Mouse (Mus musculus) forebrain, embryonic 12.5 days (tissue): ENCODE measurements around the gene Nrg3. TPM values are rescaled to one million over a fixed set of nuclear protein-coding genes. Genes with fewer than 3 reads are reported as not detected.

Experiments used
- ATAC-seq: fragments of 200-750 bp; cut with Nextera tagmentation; 2 replicates; pipeline ENCODE4 v1.8.0; 2017; ENCODE audit warnings: moderate TSS enrichment; ENCODE audit not compliant: low FRiP score
- H3K27ac ChIP-seq: fragments of 300-500 bp; sonication (generic); 2 replicates; pipeline ENCODE4 v1.5.1; 2016; ENCODE audit warnings: mild to moderate bottlenecking
- H3K27me3 ChIP-seq: fragments of 300-500 bp; sonication (generic); 2 replicates; pipeline ENCODE4 v1.6.1; 2016; ENCODE audit warnings: mild to moderate bottlenecking
- H3K36me3 ChIP-seq: fragments of 300-500 bp; sonication (generic); replicated peaks from 2 replicates; pipeline ENCODE4 v1.6.1; 2016; ENCODE audit warnings: mild to moderate bottlenecking
- H3K4me1 ChIP-seq: fragments of 300-500 bp; sonication (generic); 2 replicates; pipeline ENCODE4 v1.6.1; 2016
- H3K4me2 ChIP-seq: fragments of 300-500 bp; sonication (generic); 2 replicates; pipeline ENCODE4 v1.6.1; 2016; ENCODE audit warnings: mild to moderate bottlenecking, moderate library complexity
- H3K4me3 ChIP-seq: fragments of 300-500 bp; sonication (generic); replicated peaks from 2 replicates; pipeline ENCODE4 v1.5.1; 2016; ENCODE audit warnings: mild to moderate bottlenecking
- H3K9ac ChIP-seq: fragments of 300-500 bp; sonication (generic); 2 replicates; pipeline ENCODE4 v1.6.1; 2016; ENCODE audit warnings: mild to moderate bottlenecking
- H3K9me3 ChIP-seq: fragments of 300-500 bp; sonication (generic); 2 replicates; pipeline ENCODE4 v1.6.1; 2016
- WGBS: fragments of 180-500 bp; shearing (Covaris S2); methylation state at CpG from one replicate; pipeline ENCODE4 v1.1.7; 2016; 5-methylcytosine and 5-hydroxymethylcytosine counted together
- polyA plus RNA-seq: library from polyadenylated mRNA; unstranded; fragments of >200 nt; fragmentation: Nextera tagmentation; extraction: Ambion mirVana; gene quantifications from 2 replicates; pipeline ENCODE4 v1.2.1, GENCODE M21; 2016

Gene Nrg3
- 2.7 and 3.7 TPM in 2 replicates for polyA plus RNA-seq

GRCm38 (mm10) chr14:39472790-39473761 lies at the start of gene Nrg3:
Gene Nrg3 (minus strand): TSS chr14:39473088.
- Histone ChIP-seq H3K4me1 (peaks cover 12% of the 10 kb centered on the region), H3K36me3 (no peaks in the 10 kb centered on the region), H3K4me3 (peak within 1 kb of the TSS; percentile 70), H3K27me3 (peaks cover 48% of the 10 kb centered on the region), H3K9me3 (no peaks in the 10 kb centered on the region), H3K4me2 (peak within 1 kb of the TSS; percentile 86), H3K27ac (peak within 1 kb of the TSS; percentile 74), H3K9ac (peak within 1 kb of the TSS; percentile 71)
- peak; percentile 78 for ATAC-seq
- WGBS, result under 1% methylated on average over 78 of the region's 121 CpGs

GRCm38 (mm10) chr14:39508956-39509355 lies 36.1 kb upstream of the Nrg3 start:
- 90% methylated on average over 1 of the region's 1 CpGs for WGBS

GRCm38 (mm10) chr14:39473771-39474211 lies 903 bp upstream of the Nrg3 start:
- Histone ChIP-seq H3K9me3 (no peaks in the 10 kb centered on the region), H3K27me3 (peaks cover 48% of the 10 kb centered on the region), H3K36me3 (no peaks in the 10 kb centered on the region), H3K9ac (peak overlapping the region; percentile 71), H3K27ac (peak overlapping the region; percentile 74; the same call in 1 of the 2 replicates), H3K4me1 (peaks cover 12% of the 10 kb centered on the region), H3K4me3 (peak overlapping the region; percentile 70), H3K4me2 (peak overlapping the region; percentile 86)
- WGBS, result under 1% methylated on average over 27 of the region's 27 CpGs
- ATAC-seq, result peak; percentile 37

More at GRCm38 (mm10) chr14:39508956-39509355, 36.1 kb upstream of the Nrg3 start:
- no peaks in the 10 kb centered on the region for H3K4me1 ChIP-seq
- H3K27ac ChIP-seq, result no peak overlapping the region
- no peak overlapping the region for H3K4me2 ChIP-seq
- no peak overlapping the region for H3K4me3 ChIP-seq
- ATAC-seq, result no peak
- H3K36me3 ChIP-seq, result no peaks in the 10 kb centered on the region
- H3K9ac ChIP-seq, result no peak overlapping the region
- no peaks in the 10 kb centered on the region for H3K27me3 ChIP-seq
- H3K9me3 ChIP-seq, result no peaks in the 10 kb centered on the region

DNA sequence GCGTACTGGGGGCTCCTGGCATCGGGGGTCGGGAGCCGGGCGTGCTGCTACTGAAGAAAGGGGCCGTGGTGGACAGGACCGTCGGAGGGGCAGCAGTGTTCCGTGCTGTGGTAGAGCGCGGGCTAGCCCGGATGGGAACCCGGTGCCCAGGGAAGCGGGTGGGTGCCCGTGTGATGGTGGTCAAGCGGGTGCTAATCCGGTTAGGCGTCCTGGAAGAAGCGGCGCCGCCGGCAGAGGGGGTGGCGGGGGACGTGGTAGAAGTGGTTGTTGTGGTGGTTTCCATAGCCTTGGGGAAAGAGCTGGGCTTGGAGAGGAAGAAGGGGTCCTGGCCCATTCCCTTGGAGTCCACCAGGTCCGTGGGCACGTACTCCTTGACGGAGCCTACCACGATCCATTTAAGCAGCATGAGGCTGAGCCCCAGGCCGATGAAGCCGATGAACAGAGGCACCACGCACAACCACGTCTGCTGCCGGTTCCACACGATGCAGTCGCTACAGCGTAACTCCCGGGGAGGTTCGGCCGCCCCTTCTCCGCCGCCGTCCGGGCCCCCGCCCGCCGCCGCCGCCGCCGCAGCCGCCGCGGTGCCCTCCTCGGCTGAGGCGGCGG lies 639 bp downstream of the Nrg3 start:
- peak; percentile 43 for ATAC-seq
- Histone ChIP-seq H3K4me2 (peak overlapping the region; percentile 86), H3K4me1 (peaks cover 12% of the 10 kb centered on the region), H3K36me3 (no peaks in the 10 kb centered on the region), H3K27ac (peak overlapping the region; percentile 59; the same call in 1 of the 2 replicates), H3K9ac (peak overlapping the region; percentile 71), H3K9me3 (no peaks in the 10 kb centered on the region), H3K4me3 (peak overlapping the region; percentile 70), H3K27me3 (peaks cover 48% of the 10 kb centered on the region)
- 1% methylated on average over 56 of the region's 56 CpGs for whole genome bisulfite sequencing

DNA sequence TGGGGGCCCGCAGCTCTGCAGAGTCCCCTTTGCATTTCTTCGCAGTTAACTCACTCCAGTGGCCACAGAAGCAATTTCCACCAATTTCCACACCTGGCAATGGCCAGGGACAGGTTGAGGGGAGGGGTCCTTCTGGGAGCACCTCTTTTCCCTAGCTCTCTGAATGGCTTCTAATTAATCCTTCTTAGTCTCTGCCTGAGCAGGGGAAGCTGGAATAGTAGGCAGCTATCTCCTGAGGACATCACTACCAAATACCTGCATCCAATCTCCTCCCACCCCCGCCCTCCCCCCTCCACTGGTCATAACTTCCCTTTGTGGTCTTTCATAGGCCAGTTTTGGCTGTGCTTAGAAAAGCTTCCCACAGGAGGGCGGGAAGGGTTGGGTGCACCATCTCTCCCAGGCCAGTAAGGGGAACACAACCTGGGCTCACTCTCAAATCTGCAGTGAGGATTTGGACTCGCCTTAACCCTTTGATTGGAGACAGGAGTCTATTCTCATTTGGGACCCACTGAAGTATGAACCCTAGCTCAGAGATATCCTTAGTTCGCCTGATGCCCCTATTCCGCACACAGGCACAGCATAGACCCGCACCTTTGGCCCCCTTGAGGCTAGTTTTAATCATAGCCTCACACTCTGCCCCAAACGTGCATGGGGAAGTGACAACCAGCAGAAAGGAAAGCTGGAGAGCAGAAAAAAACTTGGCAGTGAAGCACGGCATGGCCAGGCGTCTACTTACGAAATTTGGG lies 1.5 kb downstream of the Nrg3 start:
- peaks cover 48% of the 10 kb centered on the region for H3K27me3 ChIP-seq
- H3K4me3 ChIP-seq, result peak overlapping the region; percentile 70
- H3K4me1 ChIP-seq, result peaks cover 12% of the 10 kb centered on the region
- no peaks in the 10 kb centered on the region for H3K9me3 ChIP-seq
- 2% methylated on average over 12 of the region's 12 CpGs for WGBS
- peak; percentile 40; the same call in 1 of the 2 replicates for ATAC-seq
- no peaks in the 10 kb centered on the region for H3K36me3 ChIP-seq
- no peak overlapping the region for H3K27ac ChIP-seq
- H3K4me2 ChIP-seq, result peak overlapping the region; percentile 86
- H3K9ac ChIP-seq, result peak overlapping the region; percentile 71; the same call in 1 of the 2 replicates

- H3K27ac ChIP-seq, result no peak overlapping the region
- no peaks in the 10 kb centered on the region for H3K4me1 ChIP-seq
- ATAC-seq, result no peak
- H3K9ac ChIP-seq, result no peak overlapping the region
- 87% methylated on average over 1 of the region's 1 CpGs for WGBS
- H3K4me3 ChIP-seq, result no peak overlapping the region
- no peak overlapping the region for H3K4me2 ChIP-seq
- no peaks in the 10 kb centered on the region for H3K9me3 ChIP-seq
- no peaks in the 10 kb centered on the region for H3K27me3 ChIP-seq
- H3K36me3 ChIP-seq, result no peaks in the 10 kb centered on the region
Measured at GRCm38 (mm10) chr14:39445501-39445900, 27.4 kb downstream of the Nrg3 start.

DNA sequence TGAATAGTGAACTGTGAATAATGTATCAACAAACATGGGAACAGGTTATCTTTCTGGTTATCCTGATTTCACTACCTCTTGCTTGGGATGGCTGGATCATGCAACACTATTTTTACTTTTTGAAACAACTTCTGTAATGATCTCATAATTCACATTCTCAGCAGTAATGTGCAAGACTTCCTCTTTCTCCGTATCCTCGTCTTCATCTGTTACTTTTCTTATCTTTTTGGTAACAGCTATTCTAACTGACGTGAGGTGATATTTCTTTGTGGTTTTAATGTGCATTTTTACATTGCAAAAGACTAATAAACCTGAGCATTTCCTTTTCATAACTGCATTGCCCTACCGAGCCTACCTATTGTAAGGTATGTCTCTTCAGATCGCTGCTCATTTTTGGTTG lies 44.4 kb downstream of the Nrg3 start:
- H3K9ac ChIP-seq, result no peak overlapping the region
- no peaks in the 10 kb centered on the region for H3K4me1 ChIP-seq
- H3K27me3 ChIP-seq, result no peaks in the 10 kb centered on the region
- no peaks in the 10 kb centered on the region for H3K36me3 ChIP-seq
- ATAC-seq, result no peak
- H3K9me3 ChIP-seq, result no peaks in the 10 kb centered on the region
- H3K27ac ChIP-seq, result no peak overlapping the region
- 89% methylated on average over 5 of the region's 5 CpGs for WGBS
- no peak overlapping the region for H3K4me2 ChIP-seq
- no peak overlapping the region for H3K4me3 ChIP-seq

- H3K27ac ChIP-seq, result no peak overlapping the region
- ATAC-seq, result peak; percentile 39; the same call in 1 of the 2 replicates
Measured at GRCm38 (mm10) chr14:39421874-39422273, 51.0 kb downstream of the Nrg3 start.

DNA sequence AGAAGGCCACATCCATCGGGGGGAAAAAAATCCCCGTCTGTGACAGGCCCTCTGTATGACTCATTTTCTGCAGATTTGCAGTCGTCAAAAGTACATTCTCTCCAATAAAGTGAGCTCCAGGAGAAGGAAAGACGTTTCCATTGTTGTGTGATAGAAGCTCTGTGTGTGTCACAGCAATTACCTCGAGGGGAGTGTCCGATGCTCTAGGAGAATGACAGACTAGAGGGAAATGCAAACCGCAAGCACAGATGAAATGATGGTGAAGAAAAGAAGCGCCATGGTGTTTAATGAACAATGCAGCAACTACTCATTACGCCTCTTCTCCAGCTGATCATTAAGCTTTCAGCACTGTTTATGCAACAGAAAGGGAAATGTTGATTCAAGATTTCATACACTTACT lies 59.6 kb downstream of the Nrg3 start:
- 32% methylated on average over 9 of the region's 9 CpGs for WGBS
- no peak overlapping the region for H3K27ac ChIP-seq

More at GRCm38 (mm10) chr14:39421874-39422273, 51.0 kb downstream of the Nrg3 start:
- WGBS, result 14% methylated on average over 1 of the region's 1 CpGs
- no peaks in the 10 kb centered on the region for H3K27me3 ChIP-seq
- no peaks in the 10 kb centered on the region for H3K9me3 ChIP-seq
- 0 out of 2 replicates have a peak, but pooled peaks cover 5% of the 10 kb centered on the region for H3K4me1 ChIP-seq
- H3K9ac ChIP-seq, result no peak overlapping the region
- H3K4me3 ChIP-seq, result no peak overlapping the region
- no peak overlapping the region for H3K4me2 ChIP-seq
- H3K36me3 ChIP-seq, result no peaks in the 10 kb centered on the region

DNA sequence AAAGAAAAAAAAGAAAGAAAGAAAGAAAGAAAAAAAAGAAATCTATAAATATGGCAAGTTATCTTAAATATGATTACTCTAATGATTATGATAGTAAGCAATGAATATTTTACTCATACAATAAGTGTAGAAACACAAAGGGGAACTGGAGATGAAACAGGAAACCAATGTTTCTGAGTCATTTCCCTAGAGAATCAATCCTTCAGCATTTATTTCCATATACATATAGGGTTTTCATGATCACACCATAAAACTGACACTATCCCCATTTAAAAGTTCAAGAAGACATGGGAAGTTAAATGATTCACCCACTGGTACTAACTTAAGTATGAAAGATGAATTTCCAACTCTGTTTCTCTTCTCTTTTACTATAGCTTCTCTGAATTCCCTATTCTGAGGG lies 86.0 kb downstream of the Nrg3 start:
- Histone ChIP-seq H3K27ac (no peak overlapping the region), H3K4me3 (no peak overlapping the region), H3K9ac (no peak overlapping the region), H3K9me3 (no peaks in the 10 kb centered on the region), H3K4me2 (no peak overlapping the region), H3K27me3 (no peaks in the 10 kb centered on the region), H3K4me1 (no peaks in the 10 kb centered on the region), H3K36me3 (no peaks in the 10 kb centered on the region)
- no peak for ATAC-seq

More for the DNA sequence above, 59.6 kb downstream of the Nrg3 start:
- Histone ChIP-seq H3K27me3 (no peaks in the 10 kb centered on the region), H3K4me3 (no peak overlapping the region), H3K4me1 (no peaks in the 10 kb centered on the region), H3K9ac (no peak overlapping the region), H3K9me3 (no peaks in the 10 kb centered on the region), H3K36me3 (no peaks in the 10 kb centered on the region), H3K4me2 (no peak overlapping the region)
- peak; percentile 67 for ATAC-seq

GRCm38 (mm10) chr14:39381321-39381720 lies 91.6 kb downstream of the Nrg3 start:
- no peak overlapping the region for H3K9ac ChIP-seq
- no peaks in the 10 kb centered on the region for H3K36me3 ChIP-seq
- H3K9me3 ChIP-seq, result no peaks in the 10 kb centered on the region
- no peak overlapping the region for H3K4me2 ChIP-seq
- no peak overlapping the region for H3K4me3 ChIP-seq
- no peak for ATAC-seq
- no peaks in the 10 kb centered on the region for H3K27me3 ChIP-seq
- no peaks in the 10 kb centered on the region for H3K4me1 ChIP-seq
- H3K27ac ChIP-seq, result no peak overlapping the region

DNA sequence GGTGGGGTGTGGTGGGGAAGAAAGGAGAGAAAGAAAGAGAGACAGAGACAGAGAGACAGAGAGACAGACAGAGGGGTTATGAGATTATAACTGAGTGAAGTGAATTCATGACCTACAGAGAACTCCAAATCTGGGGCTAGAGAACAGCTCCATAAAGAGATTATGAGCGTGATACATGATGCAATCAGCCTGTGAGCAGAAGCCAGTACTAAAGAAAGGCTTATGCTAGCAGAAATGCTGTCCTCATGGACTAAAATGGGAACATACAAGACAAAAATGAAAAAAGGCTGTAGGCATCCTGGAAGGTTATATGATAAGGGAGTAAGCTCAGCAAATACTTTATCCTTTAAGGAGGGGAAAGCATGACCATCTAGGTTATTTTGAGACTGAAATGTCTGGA lies 99.7 kb downstream of the Nrg3 start:
- no peak overlapping the region for H3K4me2 ChIP-seq
- no peaks in the 10 kb centered on the region for H3K27me3 ChIP-seq
- no peaks in the 10 kb centered on the region for H3K9me3 ChIP-seq
- no peak overlapping the region for H3K9ac ChIP-seq
- no peak overlapping the region for H3K4me3 ChIP-seq
- H3K27ac ChIP-seq, result no peak overlapping the region
- no peaks in the 10 kb centered on the region for H3K4me1 ChIP-seq
- 69% methylated on average over 1 of the region's 1 CpGs for WGBS
- H3K36me3 ChIP-seq, result no peaks in the 10 kb centered on the region
- ATAC-seq, result no peak
